Mouse (Mus musculus) A20 (cell line): ENCODE measurements around the gene Pdzk1.

ENCODE experiments used
- DNase-seq: peaks from one replicate; pipeline ENCODE4 v3.0.0-alpha.2; 2011; ENCODE audit warnings: low read depth, low spot score

Pdzk1 gene

GRCm38 (mm10) chr3:96834587-96835348, 5.7 kb downstream of the Pdzk1 start:
- no peak for DNase-seq

GRCm38 (mm10) chr3:96836414-96836813, 7.3 kb downstream of the Pdzk1 start:
- DNase-seq = no peak

GRCm38 (mm10) chr3:96838996-96839645, 10.0 kb downstream of the Pdzk1 start:
- no peak for DNase-seq

- no peak for DNase-seq
Observed at GRCm38 (mm10) chr3:96845191-96845590, 16.1 kb downstream of the Pdzk1 start.

- DNase-seq = no peak
Observed at GRCm38 (mm10) chr3:96845806-96846205, 16.7 kb downstream of the Pdzk1 start.

GRCm38 (mm10) chr3:96846985-96847384, 17.9 kb downstream of the Pdzk1 start:
- DNase-seq = no peak

- no peak for DNase-seq
Observed at GRCm38 (mm10) chr3:96847661-96848060, 18.6 kb downstream of the Pdzk1 start.

GRCm38 (mm10) chr3:96848470-96848869, 19.4 kb downstream of the Pdzk1 start:
- no peak for DNase-seq

- DNase-seq = no peak
Observed at GRCm38 (mm10) chr3:96849168-96849727, 20.2 kb downstream of the Pdzk1 start.

GRCm38 (mm10) chr3:96852561-96852960, 23.5 kb downstream of the Pdzk1 start:
- no peak for DNase-seq

- no peak for DNase-seq
Observed at GRCm38 (mm10) chr3:96854376-96854775, 25.3 kb downstream of the Pdzk1 start.

- no peak for DNase-seq
Observed at GRCm38 (mm10) chr3:96855833-96856232, 26.7 kb downstream of the Pdzk1 start.

GRCm38 (mm10) chr3:96860498-96860897, 31.4 kb downstream of the Pdzk1 start:
- DNase-seq = no peak

GRCm38 (mm10) chr3:96867863-96868262, 38.8 kb downstream of the Pdzk1 start:
- no peak for DNase-seq

GRCm38 (mm10) chr3:96868566-96868965, 39.5 kb downstream of the Pdzk1 start:
- no peak for DNase-seq

GRCm38 (mm10) chr3:96869091-96869490, 40.0 kb downstream of the Pdzk1 start:
- DNase-seq = no peak

- DNase-seq = no peak
Observed at GRCm38 (mm10) chr3:96870270-96870669, 41.2 kb downstream of the Pdzk1 start.

- DNase-seq = no peak
Observed at GRCm38 (mm10) chr3:96871070-96871469, 42.0 kb downstream of the Pdzk1 start.

GRCm38 (mm10) chr3:96872501-96872900, 43.4 kb downstream of the Pdzk1 start:
- DNase-seq = no peak

- DNase-seq = no peak
Observed at GRCm38 (mm10) chr3:96874808-96875571, 45.9 kb downstream of the Pdzk1 start.

- DNase-seq = no peak
Observed at GRCm38 (mm10) chr3:96879536-96879935, 50.5 kb downstream of the Pdzk1 start.

- no peak for DNase-seq
Observed at GRCm38 (mm10) chr3:96880385-96880784, 51.3 kb downstream of the Pdzk1 start.
